Mouse (Mus musculus) liver, embryonic 15.5 days (tissue): ENCODE results near the gene Naa38. TPM values are rescaled to one million over a fixed set of nuclear protein-coding genes. Genes with fewer than 3 reads are reported as not detected.

ENCODE experiments used
- ATAC-seq: fragments of 200-750 bp; cut with Nextera tagmentation; 2 replicates; pipeline ENCODE4 v1.8.0; 2017; ENCODE audit warnings: moderate number of reproducible peaks, mild to moderate bottlenecking, moderate library complexity; ENCODE audit not compliant: insufficient read depth
- H3K27ac ChIP-seq: fragments of 300-500 bp; sonication (generic); replicated peaks from 2 replicates; pipeline ENCODE4 v1.5.1; 2015; ENCODE audit warnings: mild to moderate bottlenecking, inconsistent platforms
- H3K27me3 ChIP-seq: fragments of 300-500 bp; sonication (generic); 2 replicates; pipeline ENCODE4 v1.6.1; 2015; ENCODE audit warnings: mild to moderate bottlenecking, inconsistent platforms
- H3K36me3 ChIP-seq: fragments of 300-500 bp; sonication (generic); replicated peaks from 2 replicates; pipeline ENCODE4 v1.6.1; 2015; ENCODE audit warnings: moderate library complexity, mild to moderate bottlenecking, inconsistent platforms
- H3K4me1 ChIP-seq: fragments of 300-500 bp; sonication (generic); replicated peaks from 2 replicates; pipeline ENCODE4 v1.6.1; 2015; ENCODE audit warnings: inconsistent platforms
- H3K4me2 ChIP-seq: fragments of 300-500 bp; sonication (generic); 2 replicates; pipeline ENCODE4 v1.6.1; 2015; ENCODE audit warnings: moderate library complexity, mild to moderate bottlenecking, inconsistent platforms
- H3K4me3 ChIP-seq: fragments of 300-500 bp; sonication (generic); replicated peaks from 2 replicates; pipeline ENCODE4 v1.5.1; 2015; ENCODE audit warnings: mild to moderate bottlenecking, inconsistent platforms
- H3K9ac ChIP-seq: fragments of 300-500 bp; sonication (generic); 2 replicates; pipeline ENCODE4 v1.6.1; 2015; ENCODE audit warnings: moderate library complexity, mild to moderate bottlenecking, inconsistent platforms
- H3K9me3 ChIP-seq: fragments of 300-500 bp; sonication (generic); replicated peaks from 2 replicates; pipeline ENCODE4 v1.6.1; 2016; ENCODE audit warnings: inconsistent platforms
- WGBS: fragments of 180-500 bp; shearing (Covaris S2); methylation state at CpG from one replicate; pipeline ENCODE4 v1.1.7; 2015; ENCODE audit warnings: mixed read lengths; ENCODE audit not compliant: insufficient replicate concordance; 5-methylcytosine and 5-hydroxymethylcytosine counted together
- polyA plus RNA-seq: library from polyadenylated mRNA; unstranded; fragments of >200 nt; fragmentation: Nextera tagmentation; extraction: Ambion mirVana; gene quantifications from 2 replicates; pipeline ENCODE4 v1.2.1, GENCODE M21; 2015

The Naa38 gene
- polyA plus RNA-seq, 1 experiment from 2014 or later: 88.0 TPM

- no peak for ATAC-seq
- peaks cover 17% of the 10 kb centered on the region for H3K4me1 ChIP-seq
- 28% methylated on average over 2 of the region's 2 CpGs for WGBS
- H3K27me3 ChIP-seq: peaks cover 18% of the 10 kb centered on the region
- no peak overlapping the region for H3K9ac ChIP-seq
- no peak overlapping the region for H3K4me2 ChIP-seq
- H3K4me3 ChIP-seq: no peak overlapping the region
- H3K36me3 ChIP-seq: no peaks in the 10 kb centered on the region
- no peak overlapping the region for H3K27ac ChIP-seq
- no peaks in the 10 kb centered on the region for H3K9me3 ChIP-seq
These were observed 31.0 kb downstream of the Naa38 start for GRCm38 (mm10) chr11:69426246-69426645.

- 22% methylated on average over 4 of the region's 4 CpGs for WGBS
- no peaks in the 10 kb centered on the region for H3K9me3 ChIP-seq
- H3K27me3 ChIP-seq: no peaks in the 10 kb centered on the region
- H3K4me3 ChIP-seq: no peak overlapping the region
- no peak for ATAC-seq
- peaks cover 16% of the 10 kb centered on the region for H3K4me1 ChIP-seq
- H3K36me3 ChIP-seq: no peaks in the 10 kb centered on the region
- no peak overlapping the region for H3K9ac ChIP-seq
- no peak overlapping the region for H3K27ac ChIP-seq
- H3K4me2 ChIP-seq: no peak overlapping the region
These were observed 33.5 kb downstream of the Naa38 start for GRCm38 (mm10) chr11:69428751-69429150.

GRCm38 (mm10) chr11:69429313-69429712, 34.0 kb downstream of the Naa38 start:
- no peak for ATAC-seq
- Histone ChIP-seq H3K9ac (no peak overlapping the region), H3K4me2 (no peak overlapping the region), H3K36me3 (no peaks in the 10 kb centered on the region), H3K9me3 (no peaks in the 10 kb centered on the region), H3K4me1 (peaks cover 11% of the 10 kb centered on the region), H3K27ac (no peak overlapping the region), H3K27me3 (no peaks in the 10 kb centered on the region), H3K4me3 (no peak overlapping the region)
- WGBS: 16% methylated on average over 2 of the region's 2 CpGs

- Histone ChIP-seq H3K4me3 (no peak overlapping the region), H3K4me2 (no peak overlapping the region), H3K9ac (no peak overlapping the region), H3K4me1 (peaks cover 11% of the 10 kb centered on the region), H3K36me3 (no peaks in the 10 kb centered on the region), H3K9me3 (no peaks in the 10 kb centered on the region), H3K27me3 (no peaks in the 10 kb centered on the region), H3K27ac (no peak overlapping the region)
- 79% methylated on average over 15 of the region's 15 CpGs for WGBS
- ATAC-seq: no peak
These were observed 35.3 kb downstream of the Naa38 start for GRCm38 (mm10) chr11:69430631-69431030.

- Histone ChIP-seq H3K9me3 (no peaks in the 10 kb centered on the region), H3K4me3 (no peak overlapping the region), H3K36me3 (no peaks in the 10 kb centered on the region), H3K27ac (no peak overlapping the region), H3K4me2 (no peak overlapping the region), H3K9ac (no peak overlapping the region), H3K4me1 (peaks cover 4% of the 10 kb centered on the region; the same call in 1 of the 2 replicates), H3K27me3 (no peaks in the 10 kb centered on the region)
- WGBS: 27% methylated on average over 11 of the region's 11 CpGs
- ATAC-seq: no peak
These were observed 36.7 kb downstream of the Naa38 start for GRCm38 (mm10) chr11:69431829-69432639.

- Histone ChIP-seq H3K4me3 (no peak overlapping the region), H3K27ac (no peak overlapping the region), H3K9ac (no peak overlapping the region), H3K9me3 (no peaks in the 10 kb centered on the region), H3K4me1 (peaks cover 4% of the 10 kb centered on the region; the same call in 1 of the 2 replicates), H3K27me3 (no peaks in the 10 kb centered on the region), H3K36me3 (no peaks in the 10 kb centered on the region), H3K4me2 (no peak overlapping the region)
- ATAC-seq: no peak
- WGBS: 62% methylated on average over 11 of the region's 11 CpGs
These were observed 37.3 kb downstream of the Naa38 start for GRCm38 (mm10) chr11:69432640-69432982.

GRCm38 (mm10) chr11:69433189-69433588, 37.9 kb downstream of the Naa38 start:
- no peak for ATAC-seq
- no peak overlapping the region for H3K4me2 ChIP-seq
- H3K9me3 ChIP-seq: no peaks in the 10 kb centered on the region
- no peak overlapping the region for H3K4me3 ChIP-seq
- H3K27ac ChIP-seq: no peak overlapping the region
- no peak overlapping the region for H3K9ac ChIP-seq
- H3K36me3 ChIP-seq: no peaks in the 10 kb centered on the region
- peaks cover 4% of the 10 kb centered on the region; the same call in 1 of the 2 replicates for H3K4me1 ChIP-seq
- no peaks in the 10 kb centered on the region for H3K27me3 ChIP-seq
- 53% methylated on average over 6 of the region's 6 CpGs for WGBS

- 0 out of 2 replicates have a peak, but pooled peaks cover 2% of the 10 kb centered on the region for H3K4me1 ChIP-seq
- H3K36me3 ChIP-seq: no peaks in the 10 kb centered on the region
- no peak overlapping the region for H3K4me3 ChIP-seq
- WGBS: 39% methylated on average over 3 of the region's 3 CpGs
- H3K27me3 ChIP-seq: no peaks in the 10 kb centered on the region
- no peak for ATAC-seq
- H3K9me3 ChIP-seq: no peaks in the 10 kb centered on the region
- H3K4me2 ChIP-seq: no peak overlapping the region
- no peak overlapping the region for H3K27ac ChIP-seq
- H3K9ac ChIP-seq: no peak overlapping the region
These were observed 42.0 kb downstream of the Naa38 start for GRCm38 (mm10) chr11:69437291-69437690.

GRCm38 (mm10) chr11:69443328-69443727, 48.0 kb downstream of the Naa38 start:
- no peak overlapping the region for H3K9ac ChIP-seq
- H3K9me3 ChIP-seq: no peaks in the 10 kb centered on the region
- ATAC-seq: no peak
- no peak overlapping the region for H3K4me2 ChIP-seq
- no peak overlapping the region for H3K27ac ChIP-seq
- no peak overlapping the region for H3K4me3 ChIP-seq
- no peaks in the 10 kb centered on the region for H3K36me3 ChIP-seq
- no peaks in the 10 kb centered on the region for H3K27me3 ChIP-seq
- 30% methylated on average over 5 of the region's 5 CpGs for WGBS
- no peaks in the 10 kb centered on the region for H3K4me1 ChIP-seq

Other genes starting within 250 kb of the Naa38 start
- gene Alox12b, start 238.5 kb upstream of the Naa38 start, polyA plus RNA-seq: not detected in 2 replicates
- gene Alox8, start 197.6 kb upstream of the Naa38 start, polyA plus RNA-seq: 0.05 and 0.06 TPM in 2 replicates
- not detected in 2 replicates for gene Gucy2e, start 158.5 kb upstream of the Naa38 start, polyA plus RNA-seq
- gene Cntrob, start 71.7 kb upstream of the Naa38 start, polyA plus RNA-seq: 7.0 and 8.3 TPM in 2 replicates
- gene Trappc1, start 71.5 kb upstream of the Naa38 start, polyA plus RNA-seq: 74.8 and 77.7 TPM in 2 replicates
- gene Kcnab3, start 69.2 kb upstream of the Naa38 start, polyA plus RNA-seq: 0.13 and 0.26 TPM in 2 replicates
- gene Rnf227, start 55.0 kb upstream of the Naa38 start, polyA plus RNA-seq: 0.97 and 1.3 TPM in 2 replicates
- gene Chd3, start 26.1 kb upstream of the Naa38 start, polyA plus RNA-seq: 3.4 and 5.8 TPM in 2 replicates
- gene Cyb5d1, start 144 bp downstream of the Naa38 start, polyA plus RNA-seq: 9.6 and 11.0 TPM in 2 replicates
- 6.6 and 7.1 TPM in 2 replicates for gene Tmem88, start 2.7 kb downstream of the Naa38 start, polyA plus RNA-seq
- gene Kdm6b, start 18.2 kb downstream of the Naa38 start, polyA plus RNA-seq: 4.0 TPM in 2 replicates
- gene Dnah2, start 153.6 kb downstream of the Naa38 start, polyA plus RNA-seq: 0.07 and 0.20 TPM in 2 replicates
- gene Efnb3, start 164.7 kb downstream of the Naa38 start, polyA plus RNA-seq: 0.50 and 0.58 TPM in 2 replicates
- 15.9 and 16.9 TPM in 2 replicates for gene Wrap53, start 184.8 kb downstream of the Naa38 start, polyA plus RNA-seq
- 62.4 and 63.8 TPM in 2 replicates for gene Trp53, start 184.9 kb downstream of the Naa38 start, polyA plus RNA-seq
- 14.1 and 14.7 TPM in 2 replicates for gene Atp1b2, start 210.5 kb downstream of the Naa38 start, polyA plus RNA-seq
- 26.6 and 27.2 TPM in 2 replicates for gene Shbg, start 222.4 kb downstream of the Naa38 start, polyA plus RNA-seq
- gene Sat2, start 226.5 kb downstream of the Naa38 start, polyA plus RNA-seq: 10.2 and 11.1 TPM in 2 replicates
- 7.3 and 9.7 TPM in 2 replicates for gene Fxr2, start 237.5 kb downstream of the Naa38 start, polyA plus RNA-seq